Mouse (Mus musculus) cerebellum, adult (tissue): ENCODE results near the gene Tbl1xr1.

Source experiments
- ATAC-seq: cut with Nextera tagmentation; 2 replicates; pipeline ENCODE4 v1.9.2; 2017; ENCODE audit warnings: mild to moderate bottlenecking, moderate library complexity, mixed read lengths; ENCODE audit not compliant: insufficient number of reproducible peaks, low FRiP score, low TSS enrichment

The Tbl1xr1 gene

DNA sequence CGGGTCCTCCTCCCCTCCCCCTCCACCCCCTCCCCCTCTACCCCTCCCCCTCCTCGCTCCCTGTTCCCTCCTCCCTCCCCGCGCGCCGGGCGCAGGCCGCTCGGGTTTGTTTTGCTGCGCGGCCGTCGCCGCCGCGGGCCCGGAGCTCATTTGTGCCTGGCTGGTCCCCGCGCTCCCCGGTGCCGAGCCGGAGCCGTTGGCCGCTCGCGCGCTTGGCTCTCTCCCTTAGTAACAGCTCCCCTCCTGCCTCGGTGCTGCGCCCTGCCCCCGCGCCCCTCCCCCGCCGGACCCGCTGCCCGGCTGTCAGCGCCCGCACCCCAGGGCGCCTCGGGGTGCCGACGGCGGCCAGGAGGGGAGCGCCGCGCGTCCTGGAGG lies at the start of gene Tbl1xr1:
Gene Tbl1xr1 (plus strand): TSS at position 92 of the 375 bp plus-strand sequence.
- peak; percentile 73 for ATAC-seq

DNA sequence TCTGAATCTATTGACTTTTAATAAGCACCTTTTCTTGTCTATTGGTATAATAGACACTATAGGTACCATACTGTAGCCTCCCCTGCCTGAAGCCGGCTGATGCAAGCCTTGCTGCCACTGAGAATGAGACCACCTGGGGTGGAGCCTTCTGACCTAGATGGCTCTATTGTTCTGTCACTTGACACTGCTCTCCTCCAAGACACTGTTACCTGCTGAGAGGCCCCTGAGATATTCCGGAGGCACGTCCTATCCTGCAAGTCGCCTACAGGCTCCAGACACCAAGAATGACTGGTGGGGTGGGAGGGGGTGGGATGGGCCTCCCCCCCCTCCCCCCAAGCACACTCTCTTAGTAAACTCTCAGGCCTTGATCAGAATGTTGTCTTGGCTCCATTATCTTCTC lies 38.4 kb upstream of the Tbl1xr1 start:
- ATAC-seq: no peak

DNA sequence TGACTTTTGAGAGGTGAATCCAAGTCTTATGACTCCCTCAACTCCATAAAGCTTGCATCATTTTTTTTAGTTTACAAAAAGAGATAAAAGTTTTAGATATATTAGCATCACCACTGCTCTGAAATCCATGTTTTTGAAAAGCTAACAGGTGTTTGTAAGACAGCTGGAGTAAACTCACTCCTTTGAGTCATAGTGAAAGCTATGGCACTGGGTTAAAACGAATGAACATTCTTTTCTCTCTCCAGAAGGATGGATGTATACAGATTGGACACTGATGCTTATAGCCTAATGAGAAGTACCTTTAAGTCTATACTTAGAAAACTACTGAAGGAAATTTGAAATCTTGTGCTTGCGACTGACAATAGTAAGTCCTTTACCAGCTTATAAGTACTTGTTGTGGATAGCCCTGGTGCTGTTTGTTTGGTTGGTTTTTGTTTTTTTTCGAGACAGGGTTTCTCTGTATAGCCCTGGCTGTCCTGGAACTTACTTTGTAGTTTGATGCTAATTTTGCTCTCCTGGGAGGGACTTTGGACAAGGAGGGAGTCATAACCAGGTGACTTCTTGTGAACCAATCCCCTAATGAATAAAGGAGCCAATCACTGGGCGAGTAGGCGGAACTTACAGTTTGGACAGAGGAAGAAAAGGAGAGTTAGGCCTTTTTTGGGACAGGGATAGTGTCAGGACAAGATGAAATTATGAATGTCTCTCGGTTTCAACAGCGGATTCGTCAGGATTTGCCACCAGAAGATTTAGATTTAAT lies 37.2 kb upstream of the Tbl1xr1 start:
- ATAC-seq: no peak

DNA sequence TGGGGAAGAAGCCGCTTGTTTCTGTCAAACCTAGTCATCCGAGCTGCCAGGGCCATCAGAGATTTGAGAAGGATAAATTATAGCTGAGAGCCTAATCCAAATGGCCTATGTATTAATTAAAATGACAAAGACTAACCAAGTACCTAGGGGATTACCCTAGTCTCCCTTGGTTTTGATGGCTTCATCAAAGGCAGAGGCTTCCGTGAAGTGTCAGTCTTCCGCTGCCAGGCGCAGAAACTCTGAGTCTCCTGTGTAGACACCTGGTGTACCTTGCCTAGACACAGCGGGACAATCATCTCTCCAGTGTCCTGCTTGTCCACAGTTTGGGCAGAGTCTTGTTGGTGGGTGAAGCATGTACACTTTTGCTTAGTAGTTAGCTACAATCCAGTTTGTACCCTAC lies 35.8 kb upstream of the Tbl1xr1 start:
- no peak for ATAC-seq

DNA sequence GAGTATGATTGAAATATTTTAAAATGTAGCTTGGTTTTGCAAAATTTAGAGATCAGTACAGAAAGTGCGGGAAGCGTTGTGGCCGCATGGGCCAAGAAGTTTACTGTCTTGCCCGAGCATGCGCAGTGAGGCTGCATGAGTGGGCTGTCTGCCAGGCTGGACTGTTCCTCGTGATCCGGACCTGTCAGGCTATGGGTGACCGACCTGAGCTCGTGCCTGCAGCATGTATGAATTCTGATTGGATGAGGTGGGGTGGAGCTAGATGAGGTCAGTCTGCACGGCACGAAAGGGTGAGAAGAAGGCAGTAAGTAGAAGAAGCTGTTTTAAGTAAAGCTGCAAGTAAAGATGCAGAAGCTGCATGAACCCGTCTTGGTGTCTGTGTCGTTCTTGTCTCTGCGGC lies 29.2 kb upstream of the Tbl1xr1 start:
- no peak for ATAC-seq

DNA sequence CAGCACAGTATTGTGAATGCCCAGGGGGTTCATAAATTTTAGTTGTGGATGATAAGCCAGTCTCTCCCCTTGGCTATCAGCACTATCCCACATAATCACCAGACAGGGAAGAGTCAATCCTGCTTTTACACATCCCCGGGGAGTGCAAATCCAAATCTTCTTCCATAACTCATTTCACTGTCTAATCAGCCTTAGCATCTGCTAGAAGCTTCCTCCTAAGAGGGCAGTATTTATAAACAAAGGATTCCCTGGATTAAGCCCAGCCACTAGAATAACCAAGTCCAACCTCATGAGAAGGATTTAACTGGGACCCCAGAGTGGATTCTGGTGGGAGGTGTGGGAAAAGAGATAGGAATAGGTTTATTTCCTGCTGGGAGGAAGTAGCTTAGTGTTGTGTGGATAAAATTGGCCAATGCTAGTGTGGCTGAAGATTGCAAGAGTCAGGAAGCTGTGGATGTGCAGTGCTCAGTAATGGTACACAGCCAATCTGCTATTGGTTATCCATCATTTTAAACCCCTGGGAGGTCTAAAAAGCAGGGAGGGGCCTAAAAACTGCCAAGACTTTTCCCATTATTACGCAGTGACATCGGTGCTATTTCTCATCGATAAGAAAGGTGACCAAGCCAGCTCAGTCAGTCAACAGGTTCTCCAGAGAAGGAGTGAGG lies 19.7 kb upstream of the Tbl1xr1 start:
- no peak for ATAC-seq

DNA sequence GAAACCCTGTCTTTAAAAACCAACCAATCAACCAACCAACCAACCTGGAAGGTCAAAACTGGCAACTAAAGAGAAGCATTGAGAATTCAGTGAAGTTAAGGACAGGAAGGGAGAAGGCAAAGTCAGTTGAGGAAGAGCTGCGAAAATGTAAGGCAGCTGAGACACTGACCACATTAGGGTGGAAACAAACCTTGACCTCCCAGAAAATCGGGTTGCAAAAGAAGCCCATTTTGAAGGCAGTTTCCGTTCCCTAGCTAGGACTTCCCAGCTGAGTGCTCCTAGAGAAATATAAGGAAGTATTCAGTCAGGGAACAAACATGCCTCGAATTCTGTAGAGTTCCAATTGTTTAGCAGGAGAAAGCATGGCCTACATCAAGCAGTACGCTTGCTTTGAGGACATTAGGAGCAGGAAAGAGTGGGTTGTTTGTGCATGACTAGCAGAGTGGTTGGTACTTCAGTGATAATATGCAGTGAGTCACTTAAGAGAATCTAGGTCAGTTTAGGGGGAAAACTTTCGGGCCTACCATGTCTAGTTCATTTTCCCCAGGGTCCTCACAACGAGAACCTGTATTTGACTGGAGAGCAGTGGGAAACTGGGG lies 18.1 kb upstream of the Tbl1xr1 start:
- no peak for ATAC-seq

DNA sequence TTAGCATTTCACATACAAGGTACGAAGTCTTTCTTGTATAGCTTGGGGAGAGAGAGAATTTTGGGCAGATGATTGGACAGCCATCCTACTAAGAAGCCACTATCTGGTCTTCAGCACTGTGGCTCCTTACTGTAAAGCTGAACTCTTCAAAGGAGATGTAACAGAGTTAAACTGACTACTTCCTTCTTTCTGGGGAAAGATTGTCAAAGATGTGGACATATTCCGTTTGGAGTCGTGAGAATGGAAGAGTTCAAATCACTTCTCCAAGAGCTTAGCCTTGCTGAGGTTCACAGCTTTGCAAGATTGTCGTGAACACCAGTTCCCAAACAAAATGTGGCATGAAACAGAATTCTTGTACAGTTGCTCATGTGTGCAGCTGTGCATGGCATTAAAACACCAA lies 15.3 kb upstream of the Tbl1xr1 start:
- ATAC-seq: no peak

DNA sequence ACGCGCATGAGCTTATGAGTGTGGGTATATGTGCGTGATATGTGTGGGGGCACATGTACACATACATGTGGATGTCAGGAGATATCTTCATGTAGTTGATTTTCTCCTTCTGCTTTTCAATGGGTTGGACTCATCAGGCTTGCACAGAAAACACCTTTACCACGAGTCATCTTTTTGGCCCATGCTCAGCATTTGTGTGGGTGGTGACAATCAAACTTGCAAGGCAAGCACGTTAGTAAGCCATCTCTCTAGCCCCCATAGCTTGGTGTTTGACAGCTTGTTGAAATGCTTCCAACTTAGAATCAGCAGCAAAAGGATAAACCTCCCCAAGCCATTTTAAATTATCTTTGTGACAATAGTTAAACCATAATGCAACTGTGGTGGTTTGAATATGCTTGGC lies 7.8 kb upstream of the Tbl1xr1 start:
- no peak for ATAC-seq

DNA sequence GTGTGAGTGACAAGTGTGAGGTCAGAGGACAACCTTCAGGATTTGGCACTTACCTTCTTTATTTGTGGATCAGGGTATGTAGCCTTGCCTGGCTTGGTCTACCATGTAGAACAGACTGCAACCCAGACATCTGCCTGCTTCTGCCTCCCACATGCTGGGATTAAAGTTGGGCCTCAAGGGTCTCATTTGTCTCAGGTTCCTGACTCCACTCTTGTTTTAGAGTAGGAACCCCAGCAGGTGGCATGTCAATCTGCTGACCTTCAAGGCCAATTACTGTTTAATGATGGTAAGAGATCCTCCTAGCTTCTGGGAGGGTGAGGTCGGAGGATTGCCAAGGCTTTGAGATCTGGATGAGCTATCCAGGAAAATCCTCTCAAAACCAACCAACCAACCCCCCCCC lies 2.5 kb upstream of the Tbl1xr1 start:
- ATAC-seq: no peak

DNA sequence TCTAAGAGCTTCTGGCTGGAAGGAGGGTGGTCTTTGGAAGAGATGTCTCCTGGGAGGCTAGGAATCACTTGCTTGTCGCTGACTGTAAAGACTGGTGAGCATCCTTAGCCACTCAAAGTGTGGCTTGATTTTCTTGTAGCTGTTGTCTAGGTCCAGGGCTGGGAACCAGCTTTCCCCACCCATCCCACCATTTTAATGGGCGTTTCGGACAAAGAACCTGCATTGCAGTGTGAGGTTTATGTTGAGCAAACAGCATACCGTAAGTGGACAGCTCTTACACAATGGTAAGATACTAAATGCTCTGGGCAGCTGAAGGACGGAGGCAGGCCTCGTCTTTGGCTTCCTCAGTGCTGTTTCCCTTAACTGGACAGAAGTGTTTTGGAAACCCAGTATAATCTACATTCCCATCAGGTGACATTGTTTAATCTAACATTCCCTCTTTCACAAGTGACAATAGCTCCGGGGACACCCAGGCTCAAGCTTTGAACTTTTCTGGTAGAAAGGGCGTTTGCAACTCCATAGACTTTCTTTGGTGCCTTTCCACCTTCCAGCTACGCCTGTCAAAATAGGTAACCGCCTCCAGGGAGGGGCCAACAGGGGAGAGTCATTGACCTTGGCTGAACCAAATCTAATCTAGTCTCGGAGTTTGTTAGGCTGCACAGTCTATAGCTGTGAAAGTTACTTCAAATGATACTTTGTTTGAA lies 1.7 kb upstream of the Tbl1xr1 start:
- ATAC-seq: no peak

DNA sequence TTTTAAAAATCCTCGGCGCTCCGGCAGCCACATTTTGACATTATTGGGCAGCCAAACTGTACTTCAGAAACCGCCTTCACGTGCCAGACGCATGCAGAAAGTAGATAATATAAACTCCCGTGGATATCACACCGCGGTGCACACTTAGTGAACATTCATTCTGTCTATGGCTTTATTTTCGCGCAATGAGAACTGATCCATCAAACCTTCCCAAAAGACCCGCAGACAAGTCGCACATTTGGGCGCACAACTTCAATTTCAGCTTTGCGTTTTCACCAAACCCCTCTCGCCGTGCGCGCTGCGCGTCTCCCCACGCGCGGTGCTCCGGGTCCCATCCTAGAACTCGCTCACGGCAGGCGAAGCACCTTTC lies 950 bp upstream of the Tbl1xr1 start:
- ATAC-seq: no peak

DNA sequence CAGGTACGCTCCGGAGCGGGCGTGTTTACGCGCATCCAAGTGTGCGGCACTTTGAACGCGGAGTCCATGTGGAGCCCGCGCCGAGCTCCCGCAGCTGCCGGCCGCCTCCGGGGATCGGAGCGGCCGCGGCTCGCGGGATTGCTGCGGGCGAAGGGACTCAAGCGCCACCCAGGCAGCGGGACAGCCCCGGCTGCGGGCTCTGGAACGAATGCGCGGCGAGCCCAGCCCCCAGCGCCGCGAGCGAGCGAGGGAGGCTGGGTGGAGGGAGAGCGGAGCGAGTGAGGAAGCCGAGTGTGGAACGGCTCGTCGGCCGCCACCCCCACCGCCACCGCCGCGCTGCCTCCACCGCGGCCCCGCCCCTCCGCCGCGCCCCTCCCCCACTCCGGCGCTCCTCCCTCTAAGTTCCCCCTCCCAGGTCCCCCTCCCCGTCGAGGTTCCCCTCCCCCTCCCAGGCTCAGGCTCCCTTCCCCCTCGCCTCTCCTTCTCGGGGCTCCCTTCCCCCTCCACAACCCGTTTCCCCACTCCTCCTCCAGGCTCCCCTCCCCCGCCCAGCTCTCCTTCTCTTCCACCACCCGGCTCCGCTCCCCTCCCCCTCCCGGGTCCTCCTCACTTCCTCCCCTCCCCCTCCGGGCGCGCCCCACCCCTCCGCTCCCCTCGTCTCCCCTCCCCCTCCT lies 428 bp upstream of the Tbl1xr1 start:
- ATAC-seq: peak; percentile 80

DNA sequence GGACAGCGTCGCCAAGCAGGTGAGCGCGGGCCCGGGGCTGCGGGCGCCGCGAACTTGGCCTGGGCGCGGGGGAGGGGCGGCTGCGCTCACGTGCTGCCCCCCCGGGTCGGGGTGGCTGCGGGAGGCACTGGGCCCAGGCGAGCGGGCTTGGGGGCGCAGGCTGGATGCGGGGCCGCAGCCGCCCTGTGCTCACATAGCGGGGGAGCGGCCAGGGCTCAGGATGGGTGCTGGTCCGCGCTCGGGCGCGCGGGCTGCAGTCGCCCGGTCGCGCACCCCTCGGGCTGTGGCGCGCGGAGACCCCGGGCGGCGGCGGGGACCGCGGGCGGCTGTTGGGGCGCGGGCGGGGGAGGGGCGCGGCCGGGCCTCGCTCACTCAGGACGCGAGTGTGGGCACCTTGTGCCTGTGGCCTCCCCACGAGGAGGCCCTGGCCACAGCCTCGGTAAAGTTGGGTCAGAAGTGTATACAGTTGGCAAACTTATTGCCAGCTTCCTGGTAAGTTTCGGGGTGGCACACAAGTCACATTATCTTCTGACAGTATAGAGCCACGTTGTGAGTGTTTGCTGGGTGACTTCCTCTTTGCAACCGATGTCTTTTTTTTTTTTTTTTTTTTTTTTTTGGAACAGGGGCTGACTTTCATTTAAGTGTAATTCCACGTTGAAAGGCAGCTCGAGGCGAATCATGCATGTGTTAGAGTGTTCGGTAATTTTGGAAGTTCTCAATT lies 644 bp downstream of the Tbl1xr1 start:
- peak; percentile 33; the same call in 1 of the 2 replicates for ATAC-seq

DNA sequence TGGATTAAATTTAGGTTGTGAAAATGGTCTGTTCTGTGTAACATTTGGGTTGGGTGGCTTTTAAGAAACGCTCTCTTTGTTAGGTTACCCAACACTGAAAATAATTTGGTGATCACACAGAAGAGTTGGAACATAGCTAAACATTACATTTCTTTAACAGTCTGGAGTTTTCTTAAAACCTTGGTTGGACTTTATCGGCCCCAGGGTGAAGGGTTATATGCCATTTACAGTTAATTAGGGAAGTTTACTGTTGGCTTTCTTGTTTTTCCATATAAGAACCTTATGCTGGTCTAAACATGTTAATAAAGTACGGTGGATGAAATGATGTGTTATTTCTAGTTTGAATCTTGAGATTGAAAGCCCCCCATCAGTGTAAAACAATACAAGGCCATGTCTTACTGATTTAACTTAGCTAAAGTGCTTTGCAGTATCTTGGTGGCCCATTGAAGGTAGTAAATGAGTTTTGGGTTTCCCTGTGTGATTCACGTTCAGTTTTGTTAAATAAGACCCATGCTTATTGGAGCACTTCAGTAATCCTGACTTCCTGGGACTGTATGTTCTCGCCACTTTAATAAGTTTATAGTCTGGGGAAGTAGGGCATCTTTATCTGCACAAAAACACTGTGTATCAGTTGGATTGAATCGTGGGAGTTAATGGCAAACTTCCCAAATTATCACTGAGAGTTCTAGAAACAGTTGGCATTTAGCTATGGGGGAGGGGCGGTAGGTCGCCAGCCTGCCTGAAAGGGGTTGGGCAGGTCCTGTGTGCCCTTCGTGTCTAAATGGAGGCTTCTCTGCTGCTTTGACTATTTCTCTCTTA lies 1.4 kb downstream of the Tbl1xr1 start:
- no peak for ATAC-seq

DNA sequence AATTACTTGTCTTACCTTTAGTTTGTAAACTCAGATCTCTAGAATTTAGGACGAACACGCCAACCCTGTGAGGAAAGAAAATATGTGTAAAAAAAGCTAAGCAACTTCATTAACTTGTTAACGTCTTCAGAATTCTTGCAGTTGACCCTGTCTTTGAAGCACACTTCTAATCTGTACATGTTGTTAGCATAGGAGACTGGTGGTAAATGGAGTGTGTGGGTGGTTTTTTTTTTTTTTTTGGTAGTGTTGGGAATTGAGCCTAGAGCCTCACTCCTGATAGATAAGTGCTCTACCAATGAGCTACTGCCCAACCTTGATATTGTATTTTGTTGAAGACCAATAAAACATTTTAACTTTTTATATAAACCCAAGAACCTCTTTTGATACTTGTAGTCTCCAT lies 2.1 kb downstream of the Tbl1xr1 start:
- no peak for ATAC-seq

DNA sequence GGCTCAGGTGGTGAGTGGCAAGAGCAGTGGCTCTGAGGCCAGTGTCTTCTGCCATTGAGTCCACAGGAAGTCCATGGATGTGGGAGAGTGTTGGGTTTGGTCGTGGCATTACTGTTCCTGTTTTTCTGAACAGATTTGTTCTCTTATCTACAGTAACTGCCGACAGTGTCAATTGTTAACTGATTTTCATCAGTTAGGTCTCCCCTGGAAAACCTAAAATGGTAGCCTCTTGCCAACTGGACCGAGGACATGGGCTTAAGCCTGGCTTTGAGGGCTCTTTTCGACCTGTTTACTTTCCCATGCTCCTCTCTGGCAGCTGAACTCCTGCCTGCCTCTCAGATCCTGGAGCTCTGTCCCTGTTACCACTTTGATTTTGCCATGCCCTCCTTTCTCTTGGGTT lies 5.4 kb downstream of the Tbl1xr1 start:
- ATAC-seq: no peak

DNA sequence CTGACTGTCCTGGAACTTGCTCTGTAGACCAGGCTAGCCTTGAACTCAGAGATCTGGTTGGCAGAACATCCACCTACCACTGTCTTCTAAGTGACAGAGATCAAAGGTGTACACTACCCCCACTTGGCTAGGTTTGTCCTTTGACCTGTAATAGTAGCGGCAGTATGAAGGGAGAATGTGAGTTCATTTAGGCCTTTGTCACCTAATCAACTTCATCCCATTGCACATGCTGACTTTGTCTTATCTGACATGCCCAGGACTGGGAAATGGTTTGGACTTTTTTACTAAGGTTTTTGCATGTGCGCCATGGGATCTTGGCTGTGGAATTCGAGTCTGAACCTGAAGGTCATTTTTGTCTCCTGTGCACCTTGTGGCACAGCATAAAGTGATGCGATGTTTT lies 6.4 kb downstream of the Tbl1xr1 start:
- ATAC-seq: no peak
